Mouse (Mus musculus): ENCODE data around the gene Olfr1160.
"Not testable (repeated sequence)": the region's sequence is repeated elsewhere in the genome, so short reads cannot be mapped to it uniquely, and the experiment has no call there.

The Olfr1160 gene

GRCm38 (mm10) chr2:88007515-88008318 is at the start of gene Olfr1160:
Gene Olfr1160 (minus strand): TSS chr2:88008268.
- DNase-seq, result no peak

GRCm38 (mm10) chr2:88051029-88051428 is 43.0 kb upstream of the Olfr1160 start, which contains the start of gene Olfr1162:
Gene Olfr1162 (minus strand): TSS chr2:88051129.
- DNase-seq, result no peak

DNA sequence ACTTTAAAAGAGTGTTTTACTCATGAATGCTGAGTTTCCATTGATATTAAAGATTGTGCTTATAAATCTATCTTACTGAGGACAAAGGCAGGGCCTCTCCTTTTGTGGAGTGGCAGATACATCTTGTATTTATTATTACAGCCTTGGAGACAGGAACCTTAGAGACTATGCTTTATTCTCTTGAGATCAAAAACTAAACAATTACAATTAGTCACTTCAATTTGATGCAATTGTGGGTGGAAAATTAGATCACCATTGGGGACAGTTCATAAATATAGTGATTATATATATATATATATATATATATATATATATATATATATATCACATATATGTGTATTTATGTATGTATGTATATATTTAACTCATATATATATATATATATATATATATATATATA is 29.5 kb upstream of the Olfr1160 start, which contains the start of gene Olfr73:
Gene Olfr73 (minus strand): TSS at position 101 of the 400 bp plus-strand sequence.
- no peak for DNase-seq

DNA sequence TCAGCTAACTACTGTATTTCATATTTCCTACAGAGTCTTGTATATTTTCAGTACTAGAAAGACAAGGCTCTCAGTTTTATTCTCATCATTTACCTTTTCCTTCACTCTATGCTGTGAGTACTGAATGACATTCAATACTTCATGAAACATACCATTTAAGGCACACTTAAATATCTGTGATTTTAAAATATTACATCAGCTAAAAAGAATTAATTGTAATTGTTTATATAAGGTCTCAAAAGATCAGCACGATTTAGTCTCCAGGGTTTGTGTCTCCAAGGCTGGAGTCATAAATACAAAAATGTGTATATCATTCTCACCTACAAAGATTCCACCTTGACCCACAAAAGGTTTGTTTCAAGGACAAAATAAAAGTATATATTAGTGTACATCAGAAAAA is 14.4 kb upstream of the Olfr1160 start, which contains the start of gene Olfr1161:
Gene Olfr1161 (plus strand): TSS at position 301 of the 400 bp plus-strand sequence.
- DNase-seq, result not testable (repeated sequence)

- DNase-seq, result no peak
These were observed 18.3 kb downstream of the Olfr1160 start, which contains the start of gene Olfr1158 for GRCm38 (mm10) chr2:87989813-87990212. Gene Olfr1158 (plus strand): TSS chr2:87990113.

GRCm38 (mm10) chr2:87974563-87974962 is 33.5 kb downstream of the Olfr1160 start, which contains the start of gene Olfr74:
Gene Olfr74 (minus strand): TSS chr2:87974663.
- DNase-seq, result no peak

- DNase-seq, result no peak
These were observed 39.9 kb downstream of the Olfr1160 start, which contains the start of gene Olfr1157 for GRCm38 (mm10) chr2:87968199-87968598. Gene Olfr1157 (minus strand): TSS chr2:87968299.

DNA sequence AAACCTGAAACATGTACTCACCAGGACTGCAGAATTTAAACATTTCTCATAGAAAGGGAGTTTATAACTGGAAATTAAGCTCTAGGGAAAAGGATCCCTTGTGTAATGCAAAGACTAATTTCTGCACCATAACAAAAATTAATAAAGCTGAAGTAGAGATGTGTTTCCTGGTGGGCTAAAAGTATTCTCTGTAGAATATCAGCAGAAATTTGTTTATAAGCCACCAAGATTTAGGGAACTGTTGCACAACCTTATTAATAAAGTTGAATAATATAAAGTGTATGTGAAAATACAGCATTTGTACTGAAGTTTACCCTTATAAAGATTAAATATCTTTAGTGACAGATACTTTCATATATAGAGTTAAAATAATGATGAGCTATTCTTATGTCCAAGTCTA is 55.1 kb downstream of the Olfr1160 start, which contains the start of gene Olfr1156:
Gene Olfr1156 (minus strand): TSS at position 101 of the 400 bp plus-strand sequence.
- DNase-seq, result no peak
